Mouse (Mus musculus) layer of hippocampus, adult 2 months (tissue): ENCODE measurements around the gene Cenpo. TPM values are rescaled to one million over a fixed set of nuclear protein-coding genes. Genes with fewer than 3 reads are reported as not detected.

Source experiments
- DNase-seq, 2 experiments: peaks; one replicate each; pipeline ENCODE4 v3.0.0; 2022; ENCODE audit warnings: low spot score in 2 of 2
- H3K27ac ChIP-seq: fragments of 200-600 bp; 2 replicates; pipeline ENCODE4 v1.8.1; 2022
- H3K4me3 ChIP-seq: fragments of 200-600 bp; 2 replicates; pipeline ENCODE4 v1.8.1; 2022; ENCODE audit warnings: mild to moderate bottlenecking
- CTCF ChIP-seq: fragments of 200-600 bp; conservative IDR thresholded peaks from 2 replicates; pipeline ENCODE4 v1.8.1; 2022; ENCODE audit warnings: antibody characterized with exemption, mild to moderate bottlenecking, moderate library complexity
- total RNA-seq, 2 experiments: library from RNA; stranded (reverse); gene quantifications; 2 replicates each; pipeline ENCODE4 v1.2.3; 2021

Cenpo gene
- total RNA-seq, 2 experiments from 2014 or later: 4.2 to 4.3 TPM

DNA sequence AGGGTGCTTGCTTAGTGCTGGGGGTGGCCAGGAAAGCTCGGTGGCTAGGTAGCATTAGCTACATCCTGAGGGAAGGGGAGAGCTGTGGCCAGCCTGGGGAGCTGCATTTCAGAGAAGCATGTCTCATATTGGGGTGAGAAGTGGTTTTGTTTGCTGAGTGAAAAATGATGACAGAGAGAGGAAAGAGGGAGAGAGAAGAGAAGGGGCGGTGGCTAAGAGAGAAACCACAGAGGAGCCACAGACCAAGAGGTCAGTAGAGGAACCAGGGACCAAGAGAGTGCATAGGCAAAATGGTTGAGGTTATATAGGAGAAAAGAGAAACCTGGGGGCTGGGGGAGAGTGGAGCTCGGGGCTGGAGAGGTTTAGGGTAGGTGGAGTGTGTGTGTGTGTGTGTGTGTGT is 75.9 kb downstream of the Cenpo start:
- TF ChIP-seq CTCF: no peak
- DNase-seq: no peak
- no peak overlapping the region for H3K27ac ChIP-seq
- H3K4me3 ChIP-seq: no peak overlapping the region

DNA sequence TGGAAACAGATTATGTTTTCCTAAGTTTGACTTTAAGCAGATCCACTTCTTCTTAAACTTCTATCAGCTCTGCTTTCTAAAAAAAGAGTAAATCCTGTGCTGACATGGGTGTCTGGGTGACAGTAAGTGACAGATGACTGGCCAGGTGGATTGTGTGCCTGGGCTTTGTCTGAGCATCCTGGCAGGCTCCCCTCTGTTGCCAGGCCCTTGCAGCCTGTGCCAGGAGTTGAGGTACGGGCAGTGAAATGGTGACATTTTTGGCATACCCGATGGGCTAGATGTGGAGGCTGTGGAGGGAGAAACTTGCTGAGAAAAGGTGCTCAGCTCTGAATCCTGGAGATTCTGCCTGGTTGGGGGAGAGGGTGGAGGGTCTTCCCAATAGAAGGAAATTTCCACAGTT is 76.6 kb downstream of the Cenpo start:
- no peak for DNase-seq
- Histone ChIP-seq H3K27ac (no peak overlapping the region), H3K4me3 (no peak overlapping the region)
- no peak for TF ChIP-seq CTCF

DNA sequence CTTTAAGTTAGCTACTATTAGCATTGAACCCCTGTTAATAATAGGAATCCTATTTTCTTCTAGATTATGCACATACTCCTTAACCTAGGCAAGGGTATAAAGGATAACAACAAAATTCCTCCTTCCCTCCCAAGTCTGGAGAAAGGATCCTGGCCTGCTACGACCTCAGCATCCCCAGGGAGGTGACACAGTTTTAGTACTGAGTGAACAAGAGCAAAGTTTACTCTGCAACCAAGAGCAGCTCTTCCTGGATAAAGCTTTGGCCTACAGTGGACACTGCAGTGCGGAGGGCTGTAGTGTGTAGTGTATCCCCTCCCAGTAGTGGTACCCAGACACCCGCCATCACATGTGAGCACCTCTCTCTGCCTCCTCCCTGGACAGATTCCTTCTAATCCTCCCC is 82.1 kb downstream of the Cenpo start:
- Histone ChIP-seq H3K4me3 (no peak overlapping the region), H3K27ac (no peak overlapping the region)
- TF ChIP-seq CTCF: no peak
- no peak for DNase-seq

DNA sequence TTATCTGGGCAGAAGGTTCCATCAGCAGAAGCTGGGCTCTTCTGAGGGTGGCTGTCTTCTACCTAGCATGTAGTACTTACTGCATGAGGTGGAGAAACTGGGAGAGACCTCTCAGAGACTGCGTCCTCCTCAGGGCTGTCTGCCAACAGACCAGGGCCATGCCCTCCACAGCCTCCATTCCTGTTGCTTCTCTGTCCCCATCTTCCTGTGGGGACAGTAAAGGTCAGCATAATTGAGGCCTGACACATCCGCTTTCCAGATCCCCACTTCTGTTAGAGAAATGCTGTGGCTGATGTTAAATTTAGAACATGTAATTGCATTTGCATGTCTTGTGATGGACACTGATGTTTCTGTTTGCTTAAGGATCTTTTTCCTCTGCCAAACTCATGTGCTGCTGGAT is 83.2 kb downstream of the Cenpo start:
- DNase-seq: no peak
- TF ChIP-seq CTCF: no peak
- no peak overlapping the region for H3K27ac ChIP-seq
- no peak overlapping the region for H3K4me3 ChIP-seq

Other genes starting within 250 kb of the Cenpo start
- 100 to 1,000 TPM in 1 of 2 experiments, 10 to 100 TPM in 1; 91.8 to 104 TPM for gene Efr3b, start 195.4 kb downstream of the Cenpo start, total RNA-seq
- gene Dnajc27, start 151.7 kb downstream of the Cenpo start, total RNA-seq: 10 to 100 TPM; 80.0 to 82.8 TPM
- 10 to 100 TPM; 47.6 to 48.6 TPM for gene Adcy3, start 101.2 kb downstream of the Cenpo start, total RNA-seq
- gene Ptrhd1, start 267 bp downstream of the Cenpo start, total RNA-seq: 1 to 10 TPM; 8.0 to 8.2 TPM
- 100 to 1,000 TPM; 142 to 146 TPM for gene Ncoa1, start 242.9 kb upstream of the Cenpo start, total RNA-seq